Mouse (Mus musculus) myocyte (in vitro differentiated cells): ENCODE measurements at regions not wholly inside any gene's neighbourhood (a gene's known extent, or its start where the extent isn't known, plus 50 kb on each side); places are given as distances from the start of the nearest gene placed in this dataset.

Source experiments
- H3K27me3 ChIP-seq: one replicate; pipeline ENCODE4 v1.6.1; 2011; ENCODE audit not compliant: control insufficient read depth, insufficient read depth, insufficient read length
- H3K36me3 ChIP-seq: one replicate; pipeline ENCODE4 v1.6.1; 2011; ENCODE audit not compliant: control insufficient read depth, insufficient read depth
- H3K4me2 ChIP-seq: one replicate; pipeline ENCODE4 v1.6.1; 2011; ENCODE audit warnings: low read depth, control low read depth
- H3K4me3 ChIP-seq: one replicate; pipeline ENCODE4 v1.5.1; 2011; ENCODE audit warnings: mild to moderate bottlenecking, control low read depth, moderate library complexity
- H3K79me2 ChIP-seq: one replicate; pipeline ENCODE4 v1.6.1; 2011; ENCODE audit not compliant: control insufficient read depth, insufficient read depth
- H3ac ChIP-seq: one replicate; pipeline ENCODE4 v1.6.1; 2011; ENCODE audit not compliant: control insufficient read depth, insufficient read length
- CEBPB ChIP-seq: IDR thresholded peaks from 2 replicates; pipeline ENCODE4 v1.6.1; 2011; ENCODE audit warnings: mild to moderate bottlenecking, moderate library complexity; ENCODE audit not compliant: poor library complexity, insufficient read depth, severe bottlenecking
- E2F4 ChIP-seq: IDR thresholded peaks from one replicate; pipeline ENCODE4 v1.6.1; 2011; ENCODE audit warnings: mild to moderate bottlenecking, control low read depth, moderate library complexity; ENCODE audit not compliant: insufficient read depth
- MAX ChIP-seq: IDR thresholded peaks from one replicate; pipeline ENCODE4 v1.6.1; 2011; ENCODE audit warnings: low read depth, mild to moderate bottlenecking, control low read depth
- MYOD1 ChIP-seq, 3 experiments: IDR thresholded peaks; one replicate each; pipeline ENCODE4 v1.6.1; 2011; ENCODE audit warnings: control low read depth in 2 of 3, low read depth in 2 of 3, mild to moderate bottlenecking in 2 of 3, moderate library complexity in 1 of 3; ENCODE audit not compliant: insufficient read length in 2 of 3, control insufficient read depth in 1 of 3
- MYOG ChIP-seq, 3 experiments: IDR thresholded peaks; one replicate each; pipeline ENCODE4 v1.6.1; 2011; ENCODE audit warnings: control low read depth in 2 of 3, low read depth in 2 of 3, mild to moderate bottlenecking in 2 of 3; ENCODE audit not compliant: insufficient read length in 2 of 3, control insufficient read depth in 1 of 3, insufficient read depth in 1 of 3
- POLR2A ChIP-seq: IDR thresholded peaks from one replicate; pipeline ENCODE4 v1.6.1; 2011; ENCODE audit warnings: low read depth, mild to moderate bottlenecking, control low read depth, moderate library complexity; ENCODE audit not compliant: insufficient read length
- POLR2AphosphoS2 ChIP-seq: IDR thresholded peaks from one replicate; pipeline ENCODE4 v1.6.1; 2011; ENCODE audit warnings: low read depth, control low read depth; ENCODE audit not compliant: insufficient read length
- REST ChIP-seq: IDR thresholded peaks from one replicate; pipeline ENCODE4 v1.6.1; 2011; ENCODE audit warnings: mild to moderate bottlenecking, control low read depth, moderate library complexity; ENCODE audit not compliant: insufficient read depth, insufficient read length
- SRF ChIP-seq: IDR thresholded peaks from one replicate; pipeline ENCODE4 v1.6.1; 2011; ENCODE audit warnings: low read depth; ENCODE audit not compliant: control insufficient read depth, insufficient read length
- TCF12 ChIP-seq: IDR thresholded peaks from one replicate; pipeline ENCODE4 v1.6.1; 2011; ENCODE audit warnings: mild to moderate bottlenecking, control low read depth; ENCODE audit not compliant: poor library complexity, insufficient read depth, severe bottlenecking
- TCF3 ChIP-seq: IDR thresholded peaks from one replicate; pipeline ENCODE4 v1.6.1; 2011; ENCODE audit warnings: low read depth, control low read depth; ENCODE audit not compliant: insufficient read length
- USF1 ChIP-seq: IDR thresholded peaks from one replicate; pipeline ENCODE4 v1.6.1; 2011; ENCODE audit warnings: low read depth, mild to moderate bottlenecking, control low read depth, moderate library complexity

DNA sequence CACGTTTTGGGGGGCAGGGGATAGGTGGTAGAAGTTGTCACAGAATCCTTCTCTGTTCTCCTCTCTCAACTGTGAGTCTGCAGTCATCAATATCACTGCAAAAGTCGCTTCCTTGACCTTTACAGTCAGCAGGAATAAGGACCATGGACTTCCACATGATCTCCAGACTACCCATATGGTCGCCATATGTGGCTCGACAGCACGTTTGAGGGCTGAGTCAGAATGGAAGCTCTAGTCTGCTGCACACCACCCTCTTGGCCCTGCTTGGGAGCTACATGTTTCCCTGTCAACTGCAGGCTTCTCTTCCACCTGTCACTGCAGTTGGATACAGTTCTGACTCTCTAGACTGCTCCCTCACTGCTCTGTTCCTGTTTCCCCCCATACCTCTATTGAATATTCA, 590.6 kb downstream of the Isl1 start:
- no peak overlapping the region for H3K4me2 ChIP-seq
- H3K27me3 ChIP-seq = no peaks in the 10 kb centered on the region
- no peak for TF ChIP-seq SRF
- no peak for TF ChIP-seq POLR2A
- TF ChIP-seq REST = no peak
- TF ChIP-seq MAX = no peak
- TF ChIP-seq CEBPB = no peak
- TF ChIP-seq TCF12 = no peak
- TF ChIP-seq MYOD1 (IDR thresholded peaks at IDR 0.05; ENCODE audit: control insufficient read depth in 1 of 3, insufficient read length in 2 of 3, low read depth in 2 of 3) = no peak
- TF ChIP-seq MYOG (IDR thresholded peaks at IDR 0.05; ENCODE audit: control insufficient read depth in 1 of 3, insufficient read depth in 1 of 3, insufficient read length in 2 of 3, low read depth in 2 of 3) = no peak
- no peak for TF ChIP-seq TCF3
- TF ChIP-seq POLR2AphosphoS2 = no peak
- no peak for TF ChIP-seq E2F4
- no peak for TF ChIP-seq USF1
- H3K79me2 ChIP-seq = no peaks in the 10 kb centered on the region
- H3K36me3 ChIP-seq = no peaks in the 10 kb centered on the region
- no peak overlapping the region for H3K4me3 ChIP-seq
- no peak overlapping the region for H3ac ChIP-seq

DNA sequence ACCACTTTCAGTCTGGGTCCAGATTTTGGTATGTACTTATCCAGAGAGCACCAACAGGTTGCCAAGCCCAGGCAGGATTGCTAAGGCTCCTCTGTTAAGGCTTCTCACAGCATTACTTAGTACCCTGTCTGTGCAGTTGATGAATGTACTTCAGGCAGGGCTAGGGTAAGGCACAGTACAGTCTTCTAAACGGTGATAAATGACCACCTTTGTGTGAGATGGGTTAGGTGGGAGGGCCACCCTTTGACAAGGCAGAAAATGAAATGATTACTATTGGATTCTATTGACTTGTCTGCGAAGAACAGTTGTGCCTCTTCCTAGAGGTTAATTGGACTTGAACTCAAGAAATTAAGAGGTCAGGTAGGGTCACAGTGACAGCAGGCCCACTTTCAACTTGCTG, 594.4 kb upstream of the Itga1 start:
- no peaks in the 10 kb centered on the region for H3K27me3 ChIP-seq
- no peaks in the 10 kb centered on the region for H3K79me2 ChIP-seq
- no peaks in the 10 kb centered on the region for H3K36me3 ChIP-seq
- no peak overlapping the region for H3ac ChIP-seq
- H3K4me3 ChIP-seq = no peak overlapping the region
- H3K4me2 ChIP-seq = no peak overlapping the region
- TF ChIP-seq POLR2A = no peak
- TF ChIP-seq E2F4 = no peak
- no peak for TF ChIP-seq MYOG (IDR thresholded peaks at IDR 0.05; ENCODE audit: control insufficient read depth in 1 of 3, insufficient read depth in 1 of 3, insufficient read length in 2 of 3, low read depth in 2 of 3)
- TF ChIP-seq USF1 = no peak
- TF ChIP-seq MAX = no peak
- TF ChIP-seq MYOD1 (IDR thresholded peaks at IDR 0.05; ENCODE audit: control insufficient read depth in 1 of 3, insufficient read length in 2 of 3, low read depth in 2 of 3) = no peak
- no peak for TF ChIP-seq POLR2AphosphoS2
- TF ChIP-seq CEBPB = no peak
- no peak for TF ChIP-seq REST
- TF ChIP-seq SRF = no peak
- no peak for TF ChIP-seq TCF12
- no peak for TF ChIP-seq TCF3

DNA sequence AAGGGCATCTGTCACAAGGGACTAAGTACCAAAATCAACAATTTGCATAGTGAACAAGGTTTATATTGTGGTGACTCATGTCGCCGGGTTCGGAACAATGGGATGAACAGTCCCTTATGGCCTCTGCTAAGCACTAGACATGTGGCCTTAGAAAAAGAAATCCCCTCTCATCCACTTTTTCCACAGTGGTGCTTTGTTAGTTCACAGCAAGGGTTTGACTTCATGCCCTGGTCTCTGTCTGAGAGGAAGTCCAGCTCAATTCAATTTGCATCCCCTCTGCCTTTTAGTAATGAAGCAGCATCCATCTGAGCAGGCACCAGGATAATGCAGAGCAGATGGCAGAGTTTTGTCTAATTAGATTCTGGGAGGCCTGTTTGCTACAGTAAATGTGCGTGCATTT, 585.7 kb upstream of the Itga1 start:
- TF ChIP-seq E2F4 (no peak), REST (no peak), TCF3 (no peak), TCF12 (no peak)
- no peaks in the 10 kb centered on the region for H3K79me2 ChIP-seq
- H3ac ChIP-seq = no peak overlapping the region
- no peak overlapping the region for H3K4me3 ChIP-seq
- H3K4me2 ChIP-seq = no peak overlapping the region
- H3K36me3 ChIP-seq = no peaks in the 10 kb centered on the region
- H3K27me3 ChIP-seq = no peaks in the 10 kb centered on the region

DNA sequence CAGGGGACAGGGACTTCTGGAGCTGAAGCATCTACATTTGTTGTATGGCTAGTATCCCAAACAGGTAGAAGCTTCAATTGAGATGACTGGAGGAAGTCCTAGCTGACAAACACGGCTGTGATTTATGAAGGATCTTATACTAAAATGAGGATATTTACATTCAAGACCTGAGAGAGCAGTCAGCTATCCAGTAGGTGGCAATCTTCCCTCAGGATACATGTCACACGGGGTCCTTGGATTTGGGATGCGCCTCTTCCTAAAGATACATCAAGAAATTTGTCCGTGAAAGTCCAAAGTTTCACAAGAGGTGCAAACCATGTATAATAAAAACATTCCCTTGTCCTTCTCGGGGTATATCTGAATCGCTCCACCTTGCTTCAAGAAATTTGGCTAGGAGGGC, 577.8 kb upstream of the Itga1 start:
- no peaks in the 10 kb centered on the region for H3K27me3 ChIP-seq
- no peak overlapping the region for H3ac ChIP-seq
- no peaks in the 10 kb centered on the region for H3K79me2 ChIP-seq
- TF ChIP-seq MYOG (IDR thresholded peaks at IDR 0.05; ENCODE audit: control insufficient read depth in 1 of 3, insufficient read depth in 1 of 3, insufficient read length in 2 of 3, low read depth in 2 of 3) (no peak), SRF (no peak), POLR2AphosphoS2 (no peak), POLR2A (no peak), MAX (no peak)
- no peaks in the 10 kb centered on the region for H3K36me3 ChIP-seq
- H3K4me2 ChIP-seq = no peak overlapping the region
- no peak overlapping the region for H3K4me3 ChIP-seq

GRCm38 (mm10) chr13:115676836-115677235, 575.1 kb upstream of the Itga1 start:
- H3K36me3 ChIP-seq = no peaks in the 10 kb centered on the region
- H3ac ChIP-seq = no peak overlapping the region
- H3K27me3 ChIP-seq = no peaks in the 10 kb centered on the region
- H3K79me2 ChIP-seq = no peaks in the 10 kb centered on the region
- TF ChIP-seq REST = no peak
- TF ChIP-seq USF1 = no peak
- no peak for TF ChIP-seq POLR2A
- no peak for TF ChIP-seq POLR2AphosphoS2
- TF ChIP-seq E2F4 = no peak
- no peak for TF ChIP-seq MYOD1 (IDR thresholded peaks at IDR 0.05; ENCODE audit: control insufficient read depth in 1 of 3, insufficient read length in 2 of 3, low read depth in 2 of 3)
- TF ChIP-seq SRF = no peak
- TF ChIP-seq MAX = no peak
- no peak for TF ChIP-seq TCF3
- TF ChIP-seq TCF12 = no peak
- no peak overlapping the region for H3K4me2 ChIP-seq
- H3K4me3 ChIP-seq = no peak overlapping the region
